Mouse (Mus musculus): ENCODE measurements around the gene Fchsd2. TPM values are rescaled to one million over a fixed set of nuclear protein-coding genes. Genes with fewer than 3 reads are reported as not detected.

Gene Fchsd2
- polyA plus RNA-seq, 1 experiment: 1.8 TPM

DNA sequence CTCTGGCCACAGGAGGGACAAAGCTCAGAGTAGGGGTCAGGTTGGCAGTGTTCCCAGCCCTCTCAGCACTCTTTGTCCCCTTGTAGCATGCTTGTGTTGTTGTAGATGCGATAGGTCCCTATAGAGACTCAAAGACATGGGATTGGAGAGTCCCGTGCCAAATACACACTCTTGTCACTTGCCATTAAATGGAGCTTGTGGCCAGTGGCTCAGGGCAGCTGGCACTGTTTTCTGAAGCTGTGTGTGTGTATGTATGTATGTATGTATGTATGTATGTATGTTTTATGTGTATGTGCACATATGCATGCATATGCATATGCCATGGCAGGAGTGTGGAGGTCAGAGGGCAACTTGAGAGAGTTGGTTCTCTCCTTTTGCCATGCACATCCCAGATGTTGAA lies 235.1 kb downstream of the Fchsd2 start:
- TF ChIP-seq GATA1 (IDR thresholded peaks at IDR 0.05; ENCODE audit: borderline replicate concordance, low read length) (no peak), FLI1 (IDR thresholded peaks at IDR 0.05; ENCODE audit: low read length) (no peak)

DNA sequence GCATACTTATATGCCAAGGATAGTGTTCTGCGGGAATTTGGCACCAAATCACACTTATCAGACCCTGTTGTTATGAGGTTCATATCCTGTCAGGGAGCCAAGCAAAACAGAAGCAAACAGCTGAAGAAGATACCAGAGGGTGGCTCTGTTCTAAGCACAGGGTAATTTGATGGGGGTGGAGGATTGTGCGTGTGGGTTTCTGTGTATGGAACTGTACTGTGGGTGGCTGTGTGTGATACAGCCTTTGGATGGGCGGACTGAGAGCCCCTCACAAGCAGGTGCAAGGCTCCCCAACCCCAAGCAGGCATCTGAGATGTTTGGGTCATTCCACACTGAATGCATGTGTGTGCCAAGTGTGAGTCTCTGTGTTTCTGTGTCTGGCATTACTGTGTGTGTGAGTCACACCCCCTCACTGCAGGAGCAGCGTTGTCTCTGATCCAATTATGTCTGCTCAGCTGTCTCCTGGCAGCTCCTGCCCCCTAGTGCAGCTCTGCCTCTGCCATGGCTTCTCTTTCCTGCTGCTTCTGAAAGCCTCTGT lies 236.0 kb downstream of the Fchsd2 start:
- Histone ChIP-seq H3K27me3 (replicated peaks) (peaks cover 4% of the 10 kb centered on the region), H3K4me3 (replicated peaks) (no peak overlapping the region), H3K4me1 (peaks cover 96% of the 10 kb centered on the region), H3K36me3 (replicated peaks; ENCODE audit: low read length) (peaks cover 89% of the 10 kb centered on the region), H3K9me3 (no peaks in the 10 kb centered on the region)
- TF ChIP-seq FLI1 (IDR thresholded peaks at IDR 0.05; ENCODE audit: low read length): no peak
- no peak for TF ChIP-seq GATA1 (IDR thresholded peaks at IDR 0.05; ENCODE audit: borderline replicate concordance, low read length)

More for the DNA sequence above, 235.1 kb downstream of the Fchsd2 start:
- H3K27me3 ChIP-seq (replicated peaks): peaks cover 4% of the 10 kb centered on the region
- H3K9me3 ChIP-seq: no peaks in the 10 kb centered on the region
- peaks cover 96% of the 10 kb centered on the region for H3K4me1 ChIP-seq
- H3K36me3 ChIP-seq (replicated peaks; ENCODE audit: low read length): peaks cover 87% of the 10 kb centered on the region
- no peak overlapping the region for H3K4me3 ChIP-seq (replicated peaks)

DNA sequence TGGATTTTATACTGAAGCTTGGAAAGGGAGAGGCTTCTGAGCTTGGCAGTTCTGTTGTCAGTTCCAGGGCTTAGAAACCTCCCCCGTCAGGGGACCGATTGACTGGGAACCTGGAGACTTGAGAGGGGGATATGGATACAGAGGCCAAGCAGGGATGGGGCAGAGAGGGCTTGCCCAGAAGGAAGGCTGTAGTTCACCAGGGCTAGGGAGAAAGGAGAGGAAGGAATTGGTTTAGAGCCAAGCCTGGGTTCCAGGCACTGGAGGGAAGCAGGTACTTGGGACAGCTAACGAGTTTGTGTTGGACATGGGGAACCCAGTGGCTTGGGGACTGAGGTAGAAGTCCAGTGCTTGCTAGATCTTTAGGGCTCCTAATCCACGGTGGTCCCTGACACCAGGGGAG lies 236.9 kb downstream of the Fchsd2 start:
- Histone ChIP-seq H3K4me1 (peaks cover 93% of the 10 kb centered on the region), H3K27me3 (replicated peaks) (peaks cover 4% of the 10 kb centered on the region), H3K4me3 (replicated peaks) (no peak overlapping the region), H3K9me3 (no peaks in the 10 kb centered on the region), H3K36me3 (replicated peaks; ENCODE audit: low read length) (peaks cover 86% of the 10 kb centered on the region)
- TF ChIP-seq FLI1 (IDR thresholded peaks at IDR 0.05; ENCODE audit: low read length) (no peak), GATA1 (IDR thresholded peaks at IDR 0.05; ENCODE audit: borderline replicate concordance, low read length) (no peak)

DNA sequence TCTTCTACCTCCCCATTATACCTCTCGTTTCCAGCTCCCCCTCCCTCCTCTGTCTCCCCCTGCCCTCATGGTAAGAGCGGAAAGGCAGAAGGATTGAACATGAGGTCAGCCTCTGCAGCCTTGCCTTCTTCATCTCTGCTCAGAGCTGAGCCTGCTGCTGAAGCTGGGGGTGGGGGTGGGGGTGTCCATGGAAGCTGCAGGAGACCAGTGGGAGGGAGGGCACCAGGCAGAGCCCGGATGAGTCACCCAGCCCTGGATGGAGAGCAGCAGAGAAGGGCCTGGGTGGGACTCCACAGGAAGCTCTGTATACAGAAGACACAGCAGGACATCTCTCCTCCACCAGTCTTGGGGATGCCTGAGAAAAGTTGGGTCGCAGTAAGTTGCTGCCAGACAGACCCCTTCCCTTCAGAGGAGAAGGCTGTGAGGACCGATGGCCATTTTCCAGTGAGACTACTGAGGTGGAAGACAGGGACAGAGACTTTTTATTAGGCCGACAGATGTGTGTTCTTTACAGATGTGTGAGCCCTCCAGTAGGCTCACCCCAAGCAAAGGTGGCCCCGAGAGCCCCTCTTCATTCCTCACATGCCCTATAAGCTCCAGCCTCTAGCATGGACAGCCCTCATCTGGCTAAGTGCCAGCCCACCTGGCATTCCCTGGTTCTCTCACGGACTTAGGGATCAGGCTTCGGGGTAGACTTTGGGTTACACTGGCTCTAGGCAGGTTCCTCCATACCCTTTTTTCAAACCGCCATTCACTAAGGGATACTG lies 237.6 kb downstream of the Fchsd2 start:
- Histone ChIP-seq H3K36me3 (replicated peaks; ENCODE audit: low read length) (peaks cover 86% of the 10 kb centered on the region), H3K4me1 (peaks cover 93% of the 10 kb centered on the region), H3K4me3 (replicated peaks) (no peak overlapping the region), H3K27me3 (replicated peaks) (peaks cover 4% of the 10 kb centered on the region), H3K9me3 (no peaks in the 10 kb centered on the region)
- TF ChIP-seq GATA1 (IDR thresholded peaks at IDR 0.05; ENCODE audit: borderline replicate concordance, low read length): no peak

DNA sequence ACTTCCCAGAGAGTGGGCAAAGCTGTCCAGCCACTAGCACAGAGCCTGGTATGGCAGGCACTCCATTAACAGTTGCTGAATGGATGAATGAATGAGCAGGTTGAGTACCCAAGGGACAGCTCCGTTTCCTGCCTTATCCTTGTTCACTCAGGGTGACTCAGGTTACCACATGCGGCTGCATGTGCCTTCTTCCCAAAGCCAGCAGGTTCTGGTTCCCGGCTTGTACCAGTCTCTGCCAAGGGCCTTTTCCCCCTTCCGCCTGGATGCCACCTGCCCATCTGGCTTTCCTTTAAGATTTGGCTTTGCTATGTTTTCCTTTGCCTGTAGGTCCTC lies 238.1 kb downstream of the Fchsd2 start:
- Histone ChIP-seq H3K4me1 (peaks cover 95% of the 10 kb centered on the region), H3K4me3 (replicated peaks) (no peak overlapping the region), H3K27me3 (replicated peaks) (peaks cover 4% of the 10 kb centered on the region), H3K36me3 (replicated peaks; ENCODE audit: low read length) (peaks cover 88% of the 10 kb centered on the region), H3K9me3 (no peaks in the 10 kb centered on the region)
- no peak for TF ChIP-seq FLI1 (IDR thresholded peaks at IDR 0.05; ENCODE audit: low read length)
- TF ChIP-seq GATA1 (IDR thresholded peaks at IDR 0.05; ENCODE audit: borderline replicate concordance, low read length): no peak

DNA sequence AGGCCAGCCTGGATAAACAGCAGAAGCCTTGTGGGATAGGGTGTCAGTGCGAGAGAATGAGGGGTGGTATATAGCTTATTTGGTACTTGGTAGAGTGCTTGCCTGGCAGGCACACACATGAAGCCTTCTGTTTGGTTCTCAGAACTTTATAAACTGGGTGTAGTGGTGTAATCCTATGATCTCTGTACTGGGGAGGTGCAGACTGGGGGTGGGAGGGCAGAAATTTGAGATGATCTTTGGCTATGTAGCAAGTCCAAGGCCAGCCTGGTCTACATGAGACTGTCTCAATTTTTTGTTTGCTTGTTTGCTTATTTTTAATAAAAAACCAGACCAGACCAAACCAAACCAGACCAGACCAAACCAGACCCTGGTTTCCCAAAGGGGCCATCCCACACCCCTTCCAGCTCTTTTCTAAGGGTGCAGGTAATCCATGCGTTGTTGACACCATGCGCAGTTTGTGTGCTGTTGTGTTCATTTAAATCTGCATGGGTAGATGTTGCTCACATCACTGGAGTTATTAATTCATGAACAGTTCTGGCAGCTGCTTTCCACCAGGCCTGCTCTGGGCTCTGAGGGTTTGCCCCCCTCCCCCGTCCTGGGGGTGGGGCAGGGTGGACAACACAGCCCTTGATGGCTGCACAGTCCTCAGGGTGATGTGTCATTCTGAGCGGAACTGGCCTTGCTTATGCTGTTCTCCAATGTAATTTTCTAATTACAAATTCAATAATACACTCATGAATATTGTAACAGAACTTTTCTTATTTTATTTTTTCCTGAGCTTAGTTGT lies 239.6 kb downstream of the Fchsd2 start:
- TF ChIP-seq GATA1 (IDR thresholded peaks at IDR 0.05; ENCODE audit: borderline replicate concordance, low read length) (no peak), FLI1 (IDR thresholded peaks at IDR 0.05; ENCODE audit: low read length) (no peak)
- H3K27me3 ChIP-seq (replicated peaks): peaks cover 1% of the 10 kb centered on the region
- peaks cover 85% of the 10 kb centered on the region for H3K36me3 ChIP-seq (replicated peaks; ENCODE audit: low read length)

More for the DNA sequence above, 239.6 kb downstream of the Fchsd2 start:
- peaks cover 96% of the 10 kb centered on the region for H3K4me1 ChIP-seq
- no peaks in the 10 kb centered on the region for H3K9me3 ChIP-seq
- H3K4me3 ChIP-seq (replicated peaks): no peak overlapping the region

Other genes starting within 250 kb of the Fchsd2 start
- 15.0 and 15.3 TPM in 2 replicates for gene Relt, start 229.4 kb upstream of the Fchsd2 start, polyA plus RNA-seq (2012; ENCODE audit: insufficient read depth, low replicate concordance)
- gene Arhgef17, start 160.8 kb upstream of the Fchsd2 start, polyA plus RNA-seq (2012; ENCODE audit: insufficient read depth, low replicate concordance): 1.3 TPM in 2 replicates
- 7.0 and 20.0 TPM in 2 replicates for gene P2ry6, start 118.2 kb upstream of the Fchsd2 start, polyA plus RNA-seq (2012; ENCODE audit: insufficient read depth, low replicate concordance)
- 2.4 TPM in 1 of 2 replicates, not detected in the other for gene P2ry2, start 80.0 kb upstream of the Fchsd2 start, polyA plus RNA-seq (2012; ENCODE audit: insufficient read depth, low replicate concordance)
- 3.2 and 7.8 TPM in 2 replicates for gene Atg16l2, start 209.4 kb downstream of the Fchsd2 start, polyA plus RNA-seq (2012; ENCODE audit: insufficient read depth, low replicate concordance)
- gene Stard10, start 224.2 kb downstream of the Fchsd2 start, polyA plus RNA-seq (2012; ENCODE audit: insufficient read depth, low replicate concordance): 236 and 315 TPM in 2 replicates